ENCODE assay signal across 8 mouse cellular contexts in genomic region chr5:140321756-140322575, GRCm38 (mm10). TPM values are rescaled to one million over a fixed set of nuclear protein-coding genes. Genes with fewer than 3 reads are reported as not detected.
DNase-seq lines count a peak whose midpoint lies in the region; ATAC-seq and TF ChIP-seq lines count a peak whose summit lies in the region.

No protein-coding gene starts in this region.

- DNase-seq in layer of hippocampus, adult 2 months (ENCODE audit: low spot score in 2 of 2): no peak
- no peak for DNase-seq in layer of hippocampus, adult 11-12 months (ENCODE audit: low spot score)
- peak; percentile 27 for DNase-seq in brain, adult 2 months (ENCODE audit: low read depth, low spot score)
- DNase-seq in lung, postnatal 0 days (ENCODE audit: low spot score): peak; percentile 58
- DNase-seq in stomach, postnatal 0 days (ENCODE audit: low spot score): no peak
- DNase-seq in adrenal gland, postnatal 4 days (ENCODE audit: low spot score in 2 of 2): no peak
- DNase-seq in thymus, postnatal 36 days: no peak

- no peaks in the 10 kb centered on the region for H3K36me3 ChIP-seq in lung, postnatal 0 days (ENCODE audit: insufficient read depth, low read length)
- H3K36me3 ChIP-seq in stomach, postnatal 0 days (ENCODE audit: control insufficient read depth, insufficient read depth, low read length): no peaks in the 10 kb centered on the region; the same call in 1 of the 2 replicates

- peak overlapping the region; percentile 94 for H3K9ac ChIP-seq in lung, postnatal 0 days (replicated peaks; ENCODE audit: low read depth)
- peak overlapping the region; percentile 97 for H3K9ac ChIP-seq in stomach, postnatal 0 days (ENCODE audit: low read length)

- H3K9me3 ChIP-seq in lung, postnatal 0 days (ENCODE audit: low read length): no peaks in the 10 kb centered on the region
- no peaks in the 10 kb centered on the region for H3K9me3 ChIP-seq in stomach, postnatal 0 days (ENCODE audit: control insufficient read depth, low read length)

- peak overlapping the region; percentile 81 for H3K27ac ChIP-seq in layer of hippocampus, adult 2 months
- peak overlapping the region; percentile 87 for H3K27ac ChIP-seq in lung, postnatal 0 days (ENCODE audit: low read length)
- H3K27ac ChIP-seq in stomach, postnatal 0 days (replicated peaks): peak overlapping the region; percentile 90

- TF ChIP-seq CTCF in layer of hippocampus, adult 2 months (conservative IDR thresholded peaks at IDR 0.05): no peak
- peak; percentile 44; the same call in 1 of the 2 replicates for TF ChIP-seq CTCF in lung, postnatal 0 days (IDR thresholded peaks at IDR 0.05)
- TF ChIP-seq CTCF in stomach, postnatal 0 days (IDR thresholded peaks at IDR 0.05; ENCODE audit: low read depth): peak; percentile 50

- peak overlapping the region; percentile 66 for H3K4me3 ChIP-seq in layer of hippocampus, adult 2 months
- peak overlapping the region; percentile 81 for H3K4me3 ChIP-seq in lung, postnatal 0 days (ENCODE audit: low read depth, low read length)
- H3K4me3 ChIP-seq in stomach, postnatal 0 days (ENCODE audit: low read depth, low read length): peak overlapping the region; percentile 78

- no peak for TF ChIP-seq EP300 in lung, postnatal 0 days (IDR thresholded peaks at IDR 0.05)
- no peak for TF ChIP-seq EP300 in stomach, postnatal 0 days (optimal IDR thresholded peaks at IDR 0.05)

- 1% methylated on average over 17 of the region's 17 CpGs for WGBS in lung, postnatal 0 days
- 1% methylated on average over 17 of the region's 17 CpGs for WGBS in stomach, postnatal 0 days

- H3K4me2 ChIP-seq in lung, postnatal 0 days (replicated peaks; ENCODE audit: low read depth, low read length): peak overlapping the region; percentile 95
- peak overlapping the region; percentile 95 for H3K4me2 ChIP-seq in stomach, postnatal 0 days (replicated peaks; ENCODE audit: low read depth)

- no peaks in the 10 kb centered on the region for H3K27me3 ChIP-seq in lung, postnatal 0 days (replicated peaks; ENCODE audit: insufficient read depth, low read length)
- H3K27me3 ChIP-seq in stomach, postnatal 0 days (ENCODE audit: control insufficient read depth, insufficient read depth, low read length): no peaks in the 10 kb centered on the region

- 0 out of 2 replicates have a peak, but pooled peaks cover 5% of the 10 kb centered on the region for H3K4me1 ChIP-seq in lung, postnatal 0 days (ENCODE audit: insufficient read depth, low read depth, low read length)
- peaks cover 3% of the 10 kb centered on the region; the same call in 1 of the 2 replicates for H3K4me1 ChIP-seq in stomach, postnatal 0 days (replicated peaks; ENCODE audit: control insufficient read depth, insufficient read depth)

- peak; percentile 9 to 22; a peak in 2 of 4 replicates for ATAC-seq in hematopoietic stem cell, adult 5-6 weeks (replicated peaks in 1 of 2; ENCODE audit: insufficient read depth in 1 of 2, low FRiP score in 2 of 2, low TSS enrichment in 1 of 2, low read depth in 1 of 2, poor library complexity in 2 of 2, severe bottlenecking in 2 of 2)
- peak; percentile 16 for ATAC-seq in lung, postnatal 0 days
- ATAC-seq in stomach, postnatal 0 days (ENCODE audit: low FRiP score, low TSS enrichment): 0 out of 2 replicates have a peak, but pooled peaks have one; percentile 3

RNA-seq across cellular contexts. Expression of gene Nudt1, which starts 0.5 kb away (rescaled TPM):
- total RNA-seq in layer of hippocampus, adult 2 months (2021): 1 to 10 TPM; 3.7 to 3.8 TPM
- total RNA-seq in hematopoietic stem cell, adult 5-6 weeks (2017): 44.8 and 50.6 TPM in 2 replicates
- 17.9 and 19.4 TPM in 2 replicates for polyA plus RNA-seq in lung, postnatal 0 days (2015; fragmentation: Nextera tagmentation; extraction: Ambion mirVana)
- polyA plus RNA-seq in stomach, postnatal 0 days (2015; fragmentation: Nextera tagmentation; extraction: Ambion mirVana): 24.8 and 25.3 TPM in 2 replicates
- total RNA-seq in adrenal gland, postnatal 4 days (2021): 10 to 100 TPM; 20.5 to 21.2 TPM

RNA-seq across cellular contexts. Expression of gene Mad1l1, which starts 0.6 kb away (rescaled TPM):
- total RNA-seq in layer of hippocampus, adult 2 months (2021): 10 to 100 TPM; 14.3 to 18.1 TPM
- 59.8 and 70.7 TPM in 2 replicates for total RNA-seq in hematopoietic stem cell, adult 5-6 weeks (2017)
- polyA plus RNA-seq in lung, postnatal 0 days (2015; fragmentation: Nextera tagmentation; extraction: Ambion mirVana): 18.4 and 19.0 TPM in 2 replicates
- 14.2 and 15.3 TPM in 2 replicates for polyA plus RNA-seq in stomach, postnatal 0 days (2015; fragmentation: Nextera tagmentation; extraction: Ambion mirVana)
- total RNA-seq in adrenal gland, postnatal 4 days (2021): 10 to 100 TPM; 24.2 to 34.4 TPM

RNA-seq across cellular contexts. Expression of gene Mrm2, which starts 9.7 kb away (rescaled TPM):
- total RNA-seq in layer of hippocampus, adult 2 months (2021): 10 to 100 TPM in 1 of 2 experiments, 1 to 10 TPM in 1; 9.1 to 10.0 TPM
- 5.3 and 8.9 TPM in 2 replicates for total RNA-seq in hematopoietic stem cell, adult 5-6 weeks (2017)
- 9.8 and 11.7 TPM in 2 replicates for polyA plus RNA-seq in lung, postnatal 0 days (2015; fragmentation: Nextera tagmentation; extraction: Ambion mirVana)
- 11.4 and 12.4 TPM in 2 replicates for polyA plus RNA-seq in stomach, postnatal 0 days (2015; fragmentation: Nextera tagmentation; extraction: Ambion mirVana)
- 10 to 100 TPM; 13.4 to 15.0 TPM for total RNA-seq in adrenal gland, postnatal 4 days (2021)

Comparison
In these comparisons a context has a peak if more than half of its experiments do, and no peak if none do; other contexts are left out.
1. DNase-seq: peak in brain, adult 2 months (single experiment) and lung, postnatal 0 days (single experiment); none in layer of hippocampus, adult 2 months (0 of 2), layer of hippocampus, adult 11-12 months (single experiment), stomach, postnatal 0 days (single experiment), adrenal gland, postnatal 4 days (0 of 2) and thymus, postnatal 36 days (0 of 2).
2. Peak in every context shown above with its lines, with median percentiles within 50 percentile points of each other: H3K27ac ChIP-seq, H3K4me3 ChIP-seq and ATAC-seq.